Mouse (Mus musculus): ENCODE data around the gene Abcc2. TPM values are rescaled to one million over a fixed set of nuclear protein-coding genes. Genes with fewer than 3 reads are reported as not detected.

Gene Abcc2
- polyA plus RNA-seq, 1 experiment from 2014 or later: 0.12 TPM

DNA sequence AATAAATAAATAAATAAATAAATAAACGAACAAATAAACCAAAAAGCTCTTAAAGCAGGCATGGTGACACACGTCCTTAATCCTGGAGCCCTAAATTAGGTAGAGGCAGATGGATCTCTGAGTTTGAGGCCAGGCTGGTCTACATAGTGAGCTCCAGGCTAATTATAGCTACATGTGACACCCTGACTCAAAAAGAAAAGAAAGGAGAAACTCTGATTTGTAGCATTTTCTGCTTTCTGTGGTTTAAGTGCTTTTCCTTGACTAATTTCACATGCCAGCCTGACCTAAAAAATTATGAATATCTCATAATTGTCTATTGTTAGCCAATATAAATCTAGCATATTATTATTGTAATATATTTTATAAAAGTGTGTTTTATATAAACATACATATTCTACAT lies 19.6 kb upstream of the Abcc2 start:
- H3K9me3 ChIP-seq: no peaks in the 10 kb centered on the region
- H3K9ac ChIP-seq: no peak overlapping the region
- 86% methylated on average over 2 of the region's 2 CpGs for WGBS
- ATAC-seq (ENCODE audit: low FRiP score, low read depth): no peak
- H3K4me3 ChIP-seq: no peak overlapping the region
- H3K36me3 ChIP-seq: no peaks in the 10 kb centered on the region
- no peaks in the 10 kb centered on the region for H3K4me1 ChIP-seq (replicated peaks)
- no peak overlapping the region for H3K4me2 ChIP-seq
- no peaks in the 10 kb centered on the region for H3K27me3 ChIP-seq
- no peak overlapping the region for H3K27ac ChIP-seq (replicated peaks)

DNA sequence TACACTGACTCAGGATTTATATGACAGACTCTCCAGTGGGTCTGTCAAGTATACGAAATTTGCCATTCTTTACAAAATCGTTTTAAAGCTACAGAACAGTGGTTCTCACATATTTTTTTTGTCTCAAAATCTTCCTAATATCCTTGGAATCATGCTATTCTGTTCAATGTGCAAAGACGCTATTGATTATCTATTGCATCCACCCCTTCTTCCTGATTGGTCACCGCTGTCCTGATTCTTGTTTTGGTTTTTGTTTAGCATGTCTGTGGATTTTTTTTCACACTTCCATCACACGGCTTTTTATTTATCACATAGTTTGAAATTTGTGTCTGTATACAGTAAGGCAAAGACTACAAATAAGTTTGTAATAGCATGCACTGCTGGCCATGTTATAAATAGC lies 15.5 kb upstream of the Abcc2 start:
- no peak for ATAC-seq (ENCODE audit: low FRiP score, low read depth)
- Histone ChIP-seq H3K4me2 (no peak overlapping the region), H3K27ac (replicated peaks) (no peak overlapping the region), H3K4me1 (replicated peaks) (no peaks in the 10 kb centered on the region), H3K4me3 (no peak overlapping the region), H3K27me3 (no peaks in the 10 kb centered on the region), H3K36me3 (no peaks in the 10 kb centered on the region), H3K9me3 (no peaks in the 10 kb centered on the region), H3K9ac (no peak overlapping the region)
- 91% methylated on average over 5 of the region's 5 CpGs for WGBS

DNA sequence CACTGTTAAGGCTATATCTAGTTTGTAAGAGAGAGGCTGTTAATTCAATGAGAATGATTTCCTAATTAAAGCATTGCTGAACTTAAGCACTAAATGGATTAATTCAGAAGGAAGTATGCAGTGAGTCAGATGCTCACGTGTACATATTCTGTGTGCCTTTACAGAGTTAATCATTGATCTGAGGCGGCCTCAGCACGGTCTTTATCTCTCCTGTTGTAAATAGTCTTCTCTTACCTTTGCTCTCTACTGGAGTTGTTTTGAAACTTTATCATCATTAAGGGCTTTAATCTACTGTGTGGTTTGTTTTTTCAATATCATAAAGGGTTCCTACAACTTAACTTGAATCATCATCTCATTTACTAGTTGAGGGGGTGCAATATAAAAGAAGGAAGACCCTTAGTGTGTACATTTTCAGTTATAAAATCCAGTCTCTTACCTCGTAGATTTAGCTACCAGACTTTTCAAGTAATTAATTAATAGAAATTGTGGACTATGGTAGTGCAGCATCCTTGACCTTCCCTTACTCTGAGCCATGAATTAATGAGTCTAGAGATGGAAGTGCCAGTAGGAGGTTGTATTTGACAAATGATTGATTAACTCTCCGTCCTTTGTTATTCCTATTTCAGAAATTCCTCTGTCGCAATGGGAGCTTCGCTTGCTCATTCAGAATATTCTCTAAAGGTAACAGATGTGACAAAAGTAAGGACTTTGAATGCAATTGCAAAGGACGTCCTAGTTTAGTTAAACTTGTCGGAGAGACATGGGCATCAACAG lies 14.3 kb upstream of the Abcc2 start:
- no peaks in the 10 kb centered on the region for H3K4me1 ChIP-seq (replicated peaks)
- no peak overlapping the region for H3K4me3 ChIP-seq
- H3K36me3 ChIP-seq: no peaks in the 10 kb centered on the region
- no peak for ATAC-seq (ENCODE audit: low FRiP score, low read depth)
- H3K9me3 ChIP-seq: no peaks in the 10 kb centered on the region
- no peak overlapping the region for H3K9ac ChIP-seq
- H3K27ac ChIP-seq (replicated peaks): no peak overlapping the region
- H3K27me3 ChIP-seq: no peaks in the 10 kb centered on the region
- 50% methylated on average over 9 of the region's 9 CpGs for WGBS
- H3K4me2 ChIP-seq: no peak overlapping the region

DNA sequence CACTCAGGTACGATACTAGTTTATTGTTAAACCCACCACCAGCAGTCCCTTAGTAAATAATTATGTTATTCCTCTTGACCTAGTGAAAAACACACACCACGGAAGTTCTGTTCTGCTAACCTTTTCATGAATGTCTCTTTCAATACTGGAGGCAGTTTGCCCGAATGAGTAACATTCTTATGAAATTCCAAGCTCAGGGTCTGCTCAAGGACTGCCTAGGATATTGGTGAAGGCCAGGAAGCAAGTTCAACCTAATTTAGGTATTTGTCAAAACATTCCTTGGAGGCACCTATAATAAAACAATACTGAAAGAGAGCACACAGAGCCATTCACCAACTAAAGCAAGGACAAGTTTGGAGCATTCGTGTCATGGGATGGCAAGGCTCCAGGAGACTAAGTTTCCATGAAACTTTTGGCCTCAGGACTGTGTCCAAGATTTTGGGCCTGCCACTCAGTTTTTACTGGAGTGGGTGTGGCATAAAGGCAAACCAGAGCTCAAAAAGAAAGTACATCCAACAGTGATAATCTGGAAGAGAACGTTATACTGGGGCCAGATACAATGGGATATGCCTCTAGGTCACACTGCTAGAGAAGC lies 12.5 kb upstream of the Abcc2 start:
- Histone ChIP-seq H3K9me3 (no peaks in the 10 kb centered on the region), H3K36me3 (no peaks in the 10 kb centered on the region), H3K4me3 (no peak overlapping the region), H3K4me1 (replicated peaks) (no peaks in the 10 kb centered on the region), H3K4me2 (no peak overlapping the region), H3K9ac (no peak overlapping the region), H3K27me3 (no peaks in the 10 kb centered on the region), H3K27ac (replicated peaks) (no peak overlapping the region)
- no peak for ATAC-seq (ENCODE audit: low FRiP score, low read depth)
- 87% methylated on average over 5 of the region's 5 CpGs for WGBS

DNA sequence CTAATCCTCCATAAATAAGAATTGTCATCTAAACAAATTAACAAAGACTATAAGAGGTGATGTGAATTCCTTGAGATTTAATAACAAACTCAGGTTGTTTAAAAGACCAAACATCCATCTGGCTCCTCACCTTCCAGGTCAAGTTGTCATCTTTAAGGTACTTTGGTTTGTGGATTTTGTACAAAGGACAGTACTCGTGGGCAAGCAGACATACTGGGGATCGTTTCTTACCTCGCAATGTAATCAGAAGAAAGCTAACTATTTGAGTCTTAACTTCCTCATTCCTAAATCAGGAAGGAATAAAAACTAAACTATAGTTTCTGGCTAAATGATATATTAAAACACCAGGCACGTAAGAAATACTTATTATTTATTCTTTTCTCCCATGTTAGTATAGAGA lies 11.4 kb upstream of the Abcc2 start:
- WGBS: 93% methylated on average over 4 of the region's 4 CpGs
- ATAC-seq (ENCODE audit: low FRiP score, low read depth): no peak
- no peak overlapping the region for H3K9ac ChIP-seq
- no peak overlapping the region for H3K4me2 ChIP-seq
- H3K9me3 ChIP-seq: no peaks in the 10 kb centered on the region
- H3K27me3 ChIP-seq: no peaks in the 10 kb centered on the region
- H3K36me3 ChIP-seq: no peaks in the 10 kb centered on the region
- no peak overlapping the region for H3K27ac ChIP-seq (replicated peaks)
- no peaks in the 10 kb centered on the region for H3K4me1 ChIP-seq (replicated peaks)
- no peak overlapping the region for H3K4me3 ChIP-seq

DNA sequence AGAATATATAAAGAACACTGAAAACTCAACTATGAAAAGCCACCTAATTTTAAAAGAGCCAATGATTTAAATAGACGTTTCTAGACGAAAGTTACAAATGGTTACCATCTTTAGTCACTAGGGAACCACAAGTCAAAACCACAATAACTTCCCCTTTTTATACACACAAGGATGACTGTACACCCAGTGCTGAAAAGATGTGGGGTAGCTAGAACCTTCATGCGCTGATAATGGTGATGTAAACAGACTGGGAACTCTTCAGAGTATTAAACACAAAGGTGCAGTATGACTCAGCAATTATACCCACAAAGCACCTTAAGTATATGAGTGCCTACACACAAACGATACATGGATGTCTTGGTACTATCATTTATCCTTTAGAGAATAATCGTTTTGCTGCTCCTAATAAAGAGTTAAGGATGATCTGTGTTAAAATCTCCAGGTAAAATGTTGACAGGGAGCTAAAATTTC lies 10.5 kb upstream of the Abcc2 start:
- WGBS: 92% methylated on average over 5 of the region's 5 CpGs

DNA sequence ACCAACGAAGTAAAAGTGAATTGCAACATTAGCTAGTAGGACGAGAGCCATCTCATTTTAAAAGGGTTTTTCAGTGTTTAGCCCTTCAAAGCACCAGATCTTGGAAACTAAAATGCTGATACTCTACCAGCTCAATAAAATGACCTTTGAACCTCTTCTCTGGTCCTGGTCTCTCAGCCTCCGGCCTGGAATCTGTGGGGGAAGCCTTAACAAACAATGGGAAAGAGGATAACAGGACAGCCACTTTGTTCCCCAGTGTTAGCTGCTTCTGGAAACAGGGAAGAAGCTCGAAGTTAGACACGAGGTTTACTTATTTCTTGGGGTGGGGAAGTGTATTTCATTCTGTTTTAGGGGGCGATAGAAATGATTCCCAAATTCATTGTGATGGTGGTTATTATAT lies 9.7 kb upstream of the Abcc2 start:
- no peak for ATAC-seq (ENCODE audit: low FRiP score, low read depth)
- no peaks in the 10 kb centered on the region for H3K9me3 ChIP-seq

More for the DNA sequence above, 10.5 kb upstream of the Abcc2 start:
- ATAC-seq (ENCODE audit: low FRiP score, low read depth): no peak
- no peak overlapping the region for H3K4me2 ChIP-seq
- no peak overlapping the region for H3K27ac ChIP-seq (replicated peaks)
- no peaks in the 10 kb centered on the region for H3K4me1 ChIP-seq (replicated peaks)
- H3K36me3 ChIP-seq: no peaks in the 10 kb centered on the region
- no peak overlapping the region for H3K4me3 ChIP-seq
- H3K9ac ChIP-seq: no peak overlapping the region
- H3K9me3 ChIP-seq: no peaks in the 10 kb centered on the region
- H3K27me3 ChIP-seq: no peaks in the 10 kb centered on the region

DNA sequence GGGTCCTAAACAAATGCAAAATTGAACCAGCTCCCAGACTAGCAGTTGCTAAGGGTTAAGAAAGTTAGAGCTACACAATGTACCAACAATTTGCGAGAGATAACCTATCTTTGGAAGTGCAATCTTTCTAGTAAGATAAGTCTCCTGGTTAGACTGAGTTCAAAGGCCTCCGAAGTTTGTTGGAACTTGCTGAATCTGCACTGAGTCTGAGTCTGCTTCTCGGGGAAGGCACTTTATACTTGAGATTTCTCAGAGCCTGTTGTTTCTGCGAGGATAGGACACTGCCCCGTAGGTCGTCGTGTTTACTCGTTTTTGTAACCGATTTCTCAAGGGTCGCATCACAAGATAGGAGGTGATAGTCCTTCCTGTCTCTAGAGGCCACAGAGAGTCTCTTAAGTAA lies 6.6 kb upstream of the Abcc2 start:
- ATAC-seq (ENCODE audit: low FRiP score, low read depth): no peak
- 77% methylated on average over 10 of the region's 10 CpGs for WGBS
- H3K4me1 ChIP-seq (replicated peaks): no peaks in the 10 kb centered on the region

More for the DNA sequence above, 9.7 kb upstream of the Abcc2 start:
- Histone ChIP-seq H3K4me2 (no peak overlapping the region), H3K27ac (replicated peaks) (no peak overlapping the region), H3K4me1 (replicated peaks) (no peaks in the 10 kb centered on the region), H3K27me3 (no peaks in the 10 kb centered on the region), H3K36me3 (no peaks in the 10 kb centered on the region), H3K4me3 (no peak overlapping the region), H3K9ac (no peak overlapping the region)
- WGBS: 54% methylated on average over 6 of the region's 6 CpGs

DNA sequence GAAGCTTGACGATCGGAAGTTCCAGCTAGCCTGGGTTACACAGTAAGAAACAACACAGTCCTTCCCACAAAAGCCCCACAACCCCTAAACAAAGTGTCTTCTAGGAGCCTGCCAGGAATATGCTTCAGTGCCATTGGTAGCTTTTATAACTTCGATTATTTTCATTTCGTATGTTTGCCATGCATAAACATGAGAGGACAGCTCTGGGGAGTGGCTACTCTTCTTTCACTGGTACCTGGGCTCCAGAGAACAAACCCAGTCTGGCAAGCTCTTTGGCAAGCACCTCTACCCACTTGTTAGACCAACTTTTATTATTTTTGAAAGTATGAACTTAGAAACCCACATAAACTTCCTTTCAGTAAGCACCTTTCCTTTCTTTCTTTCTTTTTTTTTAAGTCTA lies 5.4 kb upstream of the Abcc2 start:
- Histone ChIP-seq H3K4me2 (no peak overlapping the region), H3K9ac (no peak overlapping the region), H3K27me3 (no peaks in the 10 kb centered on the region), H3K36me3 (no peaks in the 10 kb centered on the region), H3K4me1 (replicated peaks) (no peaks in the 10 kb centered on the region), H3K9me3 (no peaks in the 10 kb centered on the region), H3K27ac (replicated peaks) (no peak overlapping the region), H3K4me3 (no peak overlapping the region)
- WGBS: 82% methylated on average over 4 of the region's 4 CpGs
- no peak for ATAC-seq (ENCODE audit: low FRiP score, low read depth)

More for the DNA sequence above, 6.6 kb upstream of the Abcc2 start:
- Histone ChIP-seq H3K4me3 (no peak overlapping the region), H3K27ac (replicated peaks) (no peak overlapping the region), H3K4me2 (no peak overlapping the region), H3K9me3 (no peaks in the 10 kb centered on the region), H3K36me3 (no peaks in the 10 kb centered on the region), H3K27me3 (no peaks in the 10 kb centered on the region), H3K9ac (no peak overlapping the region)

DNA sequence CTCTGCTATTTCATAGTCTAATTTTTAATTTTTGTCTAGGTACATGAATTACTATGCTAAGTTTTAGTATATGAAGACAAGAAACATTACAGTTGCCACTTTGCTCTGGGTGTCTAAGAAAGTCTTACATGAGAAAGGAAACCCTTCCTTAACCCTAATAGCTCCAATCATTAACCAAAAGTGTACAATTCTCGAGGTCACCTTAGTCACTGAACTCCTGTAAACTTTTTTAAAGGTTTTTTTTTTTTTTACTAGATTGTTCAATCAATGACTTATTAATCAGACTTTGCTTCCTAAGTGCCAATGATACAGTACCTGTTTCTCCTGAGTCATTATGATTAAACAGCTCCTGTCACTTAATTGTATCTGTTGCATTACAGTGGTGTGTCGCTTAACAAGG lies 4.7 kb upstream of the Abcc2 start:
- H3K4me2 ChIP-seq: no peak overlapping the region
- no peak overlapping the region for H3K9ac ChIP-seq
- H3K4me3 ChIP-seq: no peak overlapping the region
- no peak for ATAC-seq (ENCODE audit: low FRiP score, low read depth)
- no peaks in the 10 kb centered on the region for H3K27me3 ChIP-seq
- no peaks in the 10 kb centered on the region for H3K4me1 ChIP-seq (replicated peaks)
- no peaks in the 10 kb centered on the region for H3K36me3 ChIP-seq
- H3K9me3 ChIP-seq: no peaks in the 10 kb centered on the region
- WGBS: 74% methylated on average over 2 of the region's 2 CpGs
- H3K27ac ChIP-seq (replicated peaks): no peak overlapping the region

DNA sequence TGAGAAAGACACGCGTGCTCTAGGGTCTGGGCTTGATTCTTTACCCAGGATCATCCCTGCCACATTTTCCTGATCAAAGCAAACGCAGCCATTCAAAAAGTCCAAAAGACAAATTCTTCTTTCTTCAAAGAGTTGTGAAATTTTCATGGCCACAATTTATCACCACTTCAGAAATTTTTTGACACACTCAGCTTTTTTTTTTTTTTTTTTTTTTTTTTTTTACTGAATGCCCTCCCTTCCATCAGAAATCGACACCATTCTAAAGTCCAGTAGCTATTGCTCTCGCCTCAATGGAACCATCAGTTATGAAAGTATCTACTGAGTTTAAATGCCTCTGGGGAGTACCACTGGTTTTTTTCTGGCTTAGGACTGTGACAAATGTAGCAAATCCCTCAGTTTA lies 1.6 kb upstream of the Abcc2 start:
- Histone ChIP-seq H3K36me3 (no peaks in the 10 kb centered on the region), H3K27ac (replicated peaks) (no peak overlapping the region), H3K4me2 (no peak overlapping the region), H3K27me3 (no peaks in the 10 kb centered on the region), H3K9ac (no peak overlapping the region), H3K9me3 (no peaks in the 10 kb centered on the region), H3K4me3 (no peak overlapping the region), H3K4me1 (replicated peaks) (no peaks in the 10 kb centered on the region)
- WGBS: 92% methylated on average over 5 of the region's 5 CpGs
- ATAC-seq (ENCODE audit: low FRiP score, low read depth): no peak

DNA sequence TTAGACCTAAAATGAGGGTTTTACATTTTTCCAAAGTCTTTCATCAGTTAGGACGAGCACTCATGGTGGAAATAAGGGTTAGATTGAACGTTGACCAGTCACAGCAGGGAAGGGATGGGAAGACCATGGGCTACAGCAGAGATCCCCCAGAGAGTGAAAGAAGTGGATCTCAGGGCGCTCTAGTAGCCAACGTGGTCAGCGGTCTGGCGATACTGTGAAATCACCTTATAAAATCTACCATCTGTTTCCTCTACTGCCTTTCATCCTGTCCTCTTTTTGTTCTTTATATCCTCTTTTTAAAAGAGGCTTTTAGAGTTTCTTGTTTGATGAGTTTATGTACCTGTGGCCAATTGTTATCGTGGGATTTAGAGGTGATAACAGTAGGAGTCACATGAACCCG lies 2.8 kb downstream of the Abcc2 start:
- no peak overlapping the region for H3K4me2 ChIP-seq
- H3K4me1 ChIP-seq (replicated peaks): no peaks in the 10 kb centered on the region
- H3K9me3 ChIP-seq: no peaks in the 10 kb centered on the region
- H3K4me3 ChIP-seq: no peak overlapping the region
- ATAC-seq (ENCODE audit: low FRiP score, low read depth): no peak
- H3K27me3 ChIP-seq: no peaks in the 10 kb centered on the region
- no peak overlapping the region for H3K27ac ChIP-seq (replicated peaks)
- no peaks in the 10 kb centered on the region for H3K36me3 ChIP-seq
- no peak overlapping the region for H3K9ac ChIP-seq
- 82% methylated on average over 8 of the region's 8 CpGs for WGBS
